Mouse (Mus musculus) spleen, postnatal 4 days (tissue): Measurements from ENCODE around the gene Adprhl1.

Experiments used
- DNase-seq, 2 experiments: peaks; one replicate each; pipeline ENCODE4 v3.0.0; 2022; ENCODE audit warnings: low spot score in 2 of 2

Gene Adprhl1

DNA sequence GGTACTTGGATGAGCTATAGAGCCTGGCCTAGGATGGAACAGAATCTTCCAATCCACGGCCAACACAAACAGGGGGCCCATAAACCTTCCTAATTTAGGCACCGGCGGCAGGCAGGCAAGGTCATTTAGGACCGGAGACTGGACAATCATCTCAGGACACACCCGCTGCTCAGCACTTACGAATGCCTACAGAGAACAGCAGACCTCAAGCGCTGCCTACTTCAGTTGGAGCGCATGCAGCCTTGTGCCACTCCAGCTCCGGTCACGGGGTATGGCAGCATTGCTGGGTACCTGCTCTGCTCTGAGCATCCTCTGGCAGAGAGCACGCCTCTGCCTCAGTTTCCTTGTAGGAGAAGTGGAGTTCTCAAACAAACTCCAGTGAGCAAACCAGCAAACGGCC is 24.2 kb downstream of the Adprhl1 start:
- DNase-seq, result no peak

DNA sequence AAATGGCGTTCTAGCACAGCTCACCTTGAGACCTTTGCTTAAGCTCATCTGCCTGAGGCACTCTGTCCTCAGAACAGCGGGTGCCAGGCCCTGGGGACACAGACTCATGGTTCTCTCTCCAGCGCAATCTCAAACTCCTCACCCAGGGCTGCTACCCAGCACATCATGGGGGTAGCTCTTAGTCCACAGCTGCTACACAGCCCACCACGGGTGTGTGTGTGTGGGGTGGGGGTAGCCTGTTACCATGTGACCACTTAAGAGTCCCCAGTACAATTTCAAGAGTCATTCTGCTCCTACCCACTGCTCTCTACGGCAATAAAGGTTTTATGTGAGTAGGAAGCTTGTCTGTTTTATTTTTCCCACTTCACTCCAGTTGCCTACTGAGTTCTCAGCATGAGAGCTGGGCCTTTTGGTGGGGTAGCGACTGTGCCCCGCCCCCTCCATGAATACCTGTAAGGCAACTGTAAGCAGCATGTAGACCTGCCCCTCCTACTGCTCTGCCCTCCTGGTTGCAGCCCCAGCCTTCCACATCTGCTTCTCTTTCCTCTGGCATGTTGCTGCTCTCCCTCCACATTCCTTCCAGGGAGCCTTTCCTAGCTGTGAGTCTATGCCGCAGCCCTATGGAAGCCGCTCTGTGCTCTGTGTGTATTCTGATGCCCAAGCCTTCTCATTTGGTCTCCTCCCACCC is 24.9 kb downstream of the Adprhl1 start:
- no peak for DNase-seq

DNA sequence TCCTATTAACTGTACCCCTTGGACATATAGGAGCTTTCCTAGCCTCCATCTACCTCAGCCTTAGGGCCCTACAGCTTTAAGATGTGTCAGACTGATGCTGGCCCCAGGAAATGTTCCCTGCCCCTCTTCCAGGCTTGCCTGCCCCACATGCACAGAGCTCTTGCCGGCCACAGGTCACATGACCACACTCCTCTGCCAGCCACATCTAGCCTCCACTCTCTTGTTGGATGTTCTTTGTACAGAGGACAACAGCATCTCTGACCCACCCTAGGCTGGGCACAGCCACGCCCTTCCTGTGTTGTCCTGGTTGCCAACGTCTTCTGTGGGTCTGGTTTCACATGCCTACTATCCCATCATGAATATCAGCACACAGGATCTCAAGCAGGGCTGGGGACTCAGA is 26.8 kb downstream of the Adprhl1 start:
- DNase-seq, result no peak

DNA sequence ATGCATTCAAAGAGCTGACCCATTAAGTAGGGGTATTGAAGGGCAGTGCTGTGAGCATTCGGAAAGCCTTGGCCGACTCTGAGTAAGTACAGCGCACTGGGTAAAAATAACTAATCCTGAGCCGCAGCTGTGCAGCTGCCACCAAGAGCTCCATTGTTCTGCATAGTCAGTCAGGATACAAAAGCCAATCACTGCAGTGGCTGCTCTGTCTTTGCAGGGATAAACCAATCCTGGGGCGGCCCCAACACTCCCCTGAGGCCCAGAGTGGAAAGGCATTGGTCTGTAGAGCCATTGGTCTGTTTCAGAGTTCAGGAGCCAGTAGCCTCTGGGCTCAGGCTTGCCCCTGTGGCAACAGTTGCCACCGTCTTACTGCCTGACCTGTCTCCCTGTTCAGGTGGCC is 27.7 kb downstream of the Adprhl1 start:
- no peak for DNase-seq

DNA sequence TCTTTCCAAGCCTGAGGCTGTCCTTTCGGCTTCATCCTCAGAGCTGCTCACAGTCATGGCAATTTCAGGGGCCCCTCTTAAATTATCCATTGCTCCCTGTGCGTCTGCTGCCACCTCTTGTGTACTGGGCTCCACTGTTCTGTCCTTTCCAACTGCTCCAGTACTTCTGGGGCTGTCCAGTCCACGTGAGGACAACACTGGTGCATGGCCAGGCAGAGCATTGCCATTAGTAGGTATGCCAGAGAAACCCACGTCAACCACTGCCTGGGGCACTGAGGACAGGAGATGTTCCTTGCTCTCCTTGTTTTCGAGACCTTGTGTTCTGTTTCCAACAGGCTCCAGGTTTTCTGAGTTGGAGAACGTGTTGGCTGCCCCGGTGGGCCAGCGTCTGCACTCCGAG is 29.5 kb downstream of the Adprhl1 start:
- DNase-seq, result no peak

DNA sequence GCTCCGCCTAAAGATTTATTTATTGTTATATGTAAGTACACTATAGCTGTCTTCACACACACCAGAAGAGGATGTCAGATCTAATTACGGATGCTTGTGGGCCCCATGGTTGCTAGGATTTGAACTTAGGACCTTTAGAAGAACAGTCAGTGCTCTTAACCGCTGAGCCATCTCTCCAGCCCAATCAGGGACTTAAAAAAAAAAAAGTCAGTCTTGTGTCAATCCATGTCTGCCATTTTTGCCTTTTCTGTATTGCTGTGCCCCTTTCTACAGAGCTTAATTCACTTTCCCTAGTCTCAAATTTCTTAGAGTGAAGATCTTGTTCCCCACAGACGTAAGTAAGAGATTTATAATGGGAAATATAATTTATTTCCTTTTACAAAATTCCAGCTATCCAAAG is 35.5 kb downstream of the Adprhl1 start:
- no peak for DNase-seq

DNA sequence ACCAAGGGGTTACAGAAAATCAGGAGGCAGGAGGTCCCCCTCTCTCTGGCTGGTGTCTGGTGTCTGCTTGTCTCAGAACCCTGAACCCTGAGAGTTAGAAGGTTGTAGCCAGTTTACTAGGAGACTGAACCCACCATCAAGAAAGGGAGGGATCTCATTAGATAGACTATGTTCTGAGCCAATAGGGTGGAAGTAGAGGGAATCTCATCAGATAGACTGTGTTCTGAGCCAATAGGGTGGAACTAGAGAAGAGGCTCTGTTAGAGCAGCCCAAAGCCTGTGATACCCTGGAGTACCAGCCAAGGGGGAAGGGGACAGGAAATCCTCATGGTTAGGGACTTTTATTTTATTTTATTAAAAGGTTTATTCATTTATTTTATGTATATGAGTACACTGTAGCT is 36.0 kb downstream of the Adprhl1 start:
- DNase-seq, result no peak

DNA sequence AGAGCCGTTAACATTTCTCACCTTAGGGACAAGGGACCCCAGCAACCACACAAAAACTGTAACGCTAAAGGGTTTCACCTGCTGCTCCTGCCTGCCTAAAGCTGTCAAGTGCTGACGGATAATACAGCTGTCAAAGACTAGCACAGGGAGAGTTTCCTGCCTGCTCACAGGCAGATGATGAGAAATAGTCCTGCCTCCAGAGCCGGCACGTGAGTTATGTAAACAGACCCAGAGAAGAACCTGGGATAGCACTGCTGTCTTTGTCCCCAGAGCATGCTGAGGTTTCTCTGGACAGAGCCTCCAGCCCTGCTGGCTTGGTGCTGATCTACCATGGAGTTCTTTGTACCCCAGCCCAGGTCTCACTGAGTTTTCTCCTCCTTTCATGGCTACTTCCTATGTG is 36.9 kb downstream of the Adprhl1 start:
- DNase-seq, result no peak

DNA sequence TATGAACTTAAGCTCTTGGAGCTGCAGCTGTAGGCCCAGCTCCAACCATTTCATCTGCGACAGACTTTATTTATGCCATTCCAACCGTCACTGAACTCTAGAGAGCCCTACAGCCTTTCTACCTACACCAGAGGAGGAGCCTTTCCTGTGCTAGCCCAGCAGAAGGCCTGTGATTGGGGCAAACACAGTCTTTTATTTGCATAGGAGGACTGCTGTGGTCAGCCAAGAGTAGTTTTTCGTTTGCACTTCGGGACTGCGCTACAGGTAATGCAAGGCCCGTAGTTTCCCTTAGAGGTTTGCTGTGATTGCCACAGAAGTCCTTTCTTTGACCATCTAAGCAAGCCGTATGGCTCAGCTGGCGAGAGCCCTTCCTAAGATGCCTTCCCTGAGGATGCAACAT is 37.6 kb downstream of the Adprhl1 start:
- DNase-seq, result no peak

DNA sequence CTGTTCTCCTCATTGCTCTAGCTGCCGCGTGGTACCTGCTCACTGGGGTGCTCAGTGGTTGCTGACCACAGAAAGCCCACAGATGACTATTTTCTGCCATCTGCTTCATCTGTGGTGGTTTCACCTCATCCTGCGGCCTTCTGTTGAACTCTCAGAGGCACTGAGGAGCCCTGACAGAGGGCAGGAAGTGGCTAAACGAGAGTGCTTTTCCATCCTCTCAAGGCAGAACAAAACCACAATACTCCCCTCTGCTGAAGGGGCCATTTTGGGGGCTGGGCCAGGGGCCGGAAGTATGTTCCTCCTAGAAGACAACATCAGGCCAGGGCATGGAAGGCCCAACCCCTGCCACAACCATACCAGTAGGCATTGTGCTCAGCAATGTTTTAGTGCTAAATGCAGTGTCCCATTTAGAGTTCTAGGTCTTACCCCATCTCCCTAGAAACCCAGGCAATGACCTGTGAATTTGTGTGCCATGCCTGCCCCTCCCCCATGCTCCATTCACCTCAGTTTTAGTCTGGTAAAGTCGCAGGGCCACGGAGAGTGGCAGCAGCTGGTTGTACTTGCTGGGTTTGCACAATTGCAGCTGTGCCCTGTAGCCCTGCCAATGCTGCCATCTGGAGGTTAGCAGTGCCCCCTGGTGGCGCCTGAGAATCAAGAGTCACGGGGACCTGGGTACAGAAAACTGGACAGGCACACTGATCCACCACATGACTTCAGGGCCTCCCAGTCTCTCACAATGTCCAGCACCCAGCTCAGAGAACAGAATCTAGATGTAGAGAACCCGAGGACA is 40.3 kb downstream of the Adprhl1 start:
- DNase-seq, result peak; percentile 87 to 95

DNA sequence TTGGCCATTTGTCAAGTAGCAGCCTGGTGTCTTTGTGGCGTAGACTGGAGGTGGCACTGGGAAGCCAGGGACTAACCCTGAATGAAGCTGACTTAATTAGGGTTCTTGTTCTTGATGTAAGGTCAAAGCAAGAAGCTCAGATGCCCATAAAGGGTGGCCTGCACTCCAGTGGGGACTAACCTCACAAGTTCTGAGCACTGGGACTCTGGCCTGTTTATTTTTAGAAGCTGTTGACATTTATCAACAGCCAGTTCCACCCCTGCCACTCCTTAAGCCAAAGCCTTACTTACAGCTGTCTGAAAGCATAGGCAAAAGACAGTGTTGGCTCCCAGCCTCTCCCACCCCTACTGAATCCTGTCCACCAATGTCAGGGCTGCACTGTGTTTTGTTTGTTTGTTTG is 44.2 kb downstream of the Adprhl1 start:
- no peak for DNase-seq

DNA sequence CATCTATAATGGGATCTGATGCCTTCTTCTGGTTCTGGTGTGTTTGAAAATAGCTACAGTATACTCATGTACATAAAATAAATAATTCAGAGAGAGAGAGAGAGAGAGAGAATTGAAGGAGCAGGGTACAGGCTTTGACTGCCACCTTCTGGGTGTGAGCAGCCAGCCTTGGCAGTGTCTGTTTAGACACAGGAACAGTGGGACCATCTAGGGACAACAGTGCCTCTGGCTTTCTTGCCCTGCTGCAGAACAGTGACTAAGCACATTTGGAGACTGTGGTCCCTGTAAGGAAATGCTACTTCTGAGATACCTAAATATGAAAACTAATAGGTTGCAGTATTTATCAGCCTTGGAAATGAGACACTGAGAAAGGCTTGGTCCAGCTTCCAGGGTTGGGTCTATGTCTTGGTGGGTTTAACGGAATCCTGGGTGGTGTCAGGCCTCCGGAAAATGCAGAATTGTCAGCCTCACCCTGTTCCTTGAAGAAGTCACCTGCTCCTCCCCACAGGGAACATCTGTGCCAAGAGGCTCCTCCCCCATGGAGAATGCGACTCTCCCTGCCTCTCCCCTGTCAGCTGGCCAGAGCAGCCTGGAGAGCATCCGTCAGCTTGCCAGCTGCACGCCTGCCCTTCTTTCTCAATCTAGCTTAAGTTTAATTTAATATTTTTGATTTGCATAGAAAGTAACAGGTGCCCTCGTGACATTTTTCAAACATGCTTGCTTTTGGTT is 45.2 kb downstream of the Adprhl1 start:
- peak in 1 of 2 experiments; percentile 49 for DNase-seq

DNA sequence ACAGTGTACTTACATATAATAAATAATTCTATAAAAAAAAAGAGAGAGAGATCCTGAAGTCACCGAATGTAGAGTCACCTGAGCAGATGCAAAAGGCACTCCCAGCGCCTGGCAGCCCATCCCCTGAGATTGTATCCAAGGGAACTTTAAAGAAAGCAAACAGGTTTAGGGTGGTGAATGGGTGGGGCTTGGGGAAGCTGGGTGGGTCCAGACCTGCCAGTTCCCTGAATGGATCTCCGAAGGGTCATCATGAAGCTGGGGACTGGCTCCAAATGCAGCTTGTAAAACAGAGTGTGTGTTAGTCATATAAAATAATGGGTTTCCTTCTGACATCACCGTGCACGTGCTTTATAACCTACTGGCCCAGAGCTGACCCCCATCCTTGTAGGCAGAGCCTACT is 47.7 kb downstream of the Adprhl1 start:
- DNase-seq, result no peak

DNA sequence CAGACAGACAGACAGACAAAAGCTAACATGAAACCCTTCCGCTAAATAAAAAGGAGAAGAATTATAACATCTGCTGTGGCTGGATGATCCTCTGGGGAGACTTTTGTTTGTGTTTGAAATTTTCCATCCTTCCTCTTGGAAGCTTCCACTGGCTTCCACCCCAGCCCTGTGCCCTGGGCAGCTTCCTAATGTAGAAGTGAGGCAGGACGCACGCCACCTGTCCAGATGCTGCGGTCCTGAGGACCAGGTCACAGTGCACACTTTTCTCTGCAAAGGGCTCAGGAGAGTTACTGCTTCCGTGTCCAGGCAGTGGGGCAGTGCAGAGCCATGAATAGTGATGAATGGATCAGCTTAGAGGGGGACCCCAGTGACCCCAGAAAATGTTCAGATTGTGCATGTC is 48.7 kb downstream of the Adprhl1 start:
- no peak for DNase-seq

DNA sequence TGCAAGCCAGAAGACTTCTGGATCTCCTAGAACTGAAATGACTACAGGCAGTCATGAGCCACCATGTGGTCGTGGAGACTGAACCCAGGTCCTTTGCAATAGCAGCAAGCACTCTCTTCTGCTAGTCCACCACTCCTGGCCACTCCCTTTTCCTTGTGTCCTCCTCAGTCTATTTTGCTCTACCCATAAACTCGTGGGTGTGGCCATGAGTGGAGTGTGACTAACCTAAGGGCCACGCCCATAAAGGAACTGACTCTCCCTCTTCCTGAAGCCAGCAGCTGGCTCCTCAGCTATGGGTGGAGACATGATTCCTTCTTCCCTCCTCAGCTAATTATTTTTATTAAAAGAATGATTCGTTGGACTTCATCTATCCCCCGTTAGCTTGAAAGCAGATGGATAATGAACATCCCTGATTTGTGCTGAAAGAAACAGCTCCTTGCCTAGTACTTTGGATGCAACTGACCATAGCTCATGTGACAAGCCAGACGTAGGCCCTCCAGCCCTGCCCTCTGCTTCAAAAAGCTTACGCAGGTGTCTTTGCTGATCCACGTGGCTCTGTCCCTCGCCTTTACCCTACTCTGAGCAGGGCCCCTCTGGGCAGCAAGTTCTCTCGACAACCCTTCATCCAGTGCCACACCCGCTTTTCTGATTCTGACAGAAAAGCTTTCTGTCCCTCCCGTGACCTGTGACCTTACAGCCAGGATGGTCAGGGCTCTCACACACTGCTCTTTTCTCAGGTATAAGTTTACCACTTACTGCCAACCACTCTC is 49.4 kb downstream of the Adprhl1 start:
- DNase-seq, result peak in 1 of 2 experiments; percentile 64

DNA sequence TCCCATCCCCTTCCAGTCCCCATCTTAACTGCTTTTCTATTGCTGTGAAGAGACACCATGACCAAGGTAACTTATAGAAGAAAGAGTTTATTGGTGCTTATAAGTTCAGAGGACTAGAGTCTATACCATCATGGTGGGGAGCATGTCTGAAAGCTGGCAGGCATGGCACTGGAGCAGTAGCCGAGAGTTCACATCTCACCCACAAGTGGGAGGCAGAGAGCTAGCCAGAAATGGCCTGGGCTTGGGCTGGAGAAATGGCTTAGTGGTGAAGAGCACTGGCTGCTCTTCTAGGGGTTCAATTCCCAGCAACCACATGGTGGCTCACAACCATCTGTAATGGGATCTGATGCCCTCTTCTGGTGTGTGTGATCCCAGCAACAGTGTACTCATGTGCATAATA is 50.5 kb downstream of the Adprhl1 start:
- DNase-seq, result peak; percentile 72 to 80

DNA sequence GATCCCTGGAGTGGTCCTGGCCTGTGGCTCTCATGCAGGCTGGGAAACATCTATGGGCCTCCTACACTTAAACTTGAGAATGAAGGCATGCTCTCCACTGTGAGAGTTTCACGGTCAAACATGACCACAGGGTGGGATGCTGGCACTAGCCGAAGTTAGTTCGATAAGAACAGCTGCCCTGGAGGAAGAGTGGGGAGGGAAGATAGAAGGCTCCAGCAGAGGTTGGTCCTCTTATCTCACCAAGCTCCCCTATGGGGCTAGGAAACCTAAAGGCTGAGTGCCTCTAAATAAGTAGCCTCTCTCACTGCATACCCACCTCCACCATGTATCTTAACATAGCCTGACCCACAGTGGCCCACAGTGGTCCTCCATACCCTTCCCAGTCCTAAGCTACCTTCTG is 51.2 kb downstream of the Adprhl1 start:
- peak; percentile 72 to 75 for DNase-seq

DNA sequence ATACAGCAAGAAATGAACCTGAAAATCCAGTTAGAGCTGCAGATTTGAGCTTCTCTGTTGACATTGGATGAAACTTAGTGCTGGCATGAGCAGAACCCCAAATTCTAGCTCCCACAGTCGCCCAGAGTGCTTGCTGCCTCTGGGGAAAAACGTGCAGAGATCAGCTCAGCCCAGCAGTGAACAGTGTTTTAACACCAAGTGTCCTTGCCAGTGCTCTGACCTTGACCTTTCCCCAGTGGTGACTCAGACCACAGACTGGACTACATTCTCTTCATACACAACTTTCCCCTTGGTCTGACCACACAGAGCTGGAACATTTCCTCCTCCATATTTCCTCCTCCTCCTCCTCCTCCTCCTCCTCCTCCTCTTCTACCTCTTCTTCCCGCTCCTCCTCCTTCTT is 51.9 kb downstream of the Adprhl1 start:
- DNase-seq, result no peak

DNA sequence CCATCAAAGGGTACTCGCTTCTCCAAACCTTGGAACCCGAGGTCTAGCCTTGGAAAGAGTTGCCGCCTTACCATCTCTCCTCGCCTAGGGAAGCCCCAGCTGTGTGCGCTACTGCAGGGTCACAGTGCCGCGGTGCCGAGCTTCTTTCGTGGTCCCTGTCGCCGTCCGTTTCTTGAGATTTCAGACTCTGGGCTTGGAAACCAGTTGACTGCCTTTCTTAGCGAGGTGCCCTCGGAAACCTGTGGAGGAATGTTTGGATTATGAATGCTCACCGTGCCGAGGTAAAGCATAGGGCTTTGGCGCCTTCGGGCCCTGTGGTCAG is 53.0 kb downstream of the Adprhl1 start:
- DNase-seq, result peak; percentile 28 to 72

DNA sequence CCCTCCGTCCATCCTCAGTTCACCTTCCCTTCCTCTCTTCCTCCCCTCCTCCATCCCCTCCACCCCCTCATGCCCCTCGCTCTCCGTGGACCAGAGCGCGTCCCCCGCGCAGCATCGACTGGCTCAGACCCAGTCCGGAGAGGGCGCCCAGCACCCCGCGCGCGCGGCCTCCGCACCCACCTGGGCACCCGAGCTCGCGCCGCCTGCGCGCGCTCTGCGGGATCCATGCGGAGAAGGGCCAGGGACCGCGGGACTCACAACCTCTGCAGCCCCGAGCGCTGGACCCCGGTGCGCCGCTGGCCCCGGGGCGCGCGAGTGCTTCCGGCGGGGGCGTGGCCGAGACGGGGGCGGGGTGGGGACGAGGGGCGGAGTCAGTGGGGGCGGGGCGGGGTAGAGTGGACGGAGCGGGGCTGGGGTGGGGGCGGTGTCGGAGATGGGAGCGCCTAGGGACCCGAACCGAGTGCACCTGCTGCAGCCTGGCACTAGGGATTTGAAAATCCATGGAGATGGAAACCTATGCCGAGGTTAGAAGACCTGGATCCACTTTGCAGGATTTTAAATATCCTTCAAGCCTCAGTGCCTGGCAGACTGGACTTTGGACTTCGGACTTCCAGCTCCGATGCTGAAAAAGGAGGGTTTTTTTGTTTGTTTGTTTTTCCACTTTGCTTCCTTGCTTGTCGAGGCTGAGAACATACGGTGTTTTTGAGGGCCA is 53.5 kb downstream of the Adprhl1 start, which contains the start of gene Grtp1:
Gene Grtp1 (minus strand): TSS at position 320 of the 712 bp plus-strand sequence.
- peak; percentile 67 to 90 for DNase-seq

DNA sequence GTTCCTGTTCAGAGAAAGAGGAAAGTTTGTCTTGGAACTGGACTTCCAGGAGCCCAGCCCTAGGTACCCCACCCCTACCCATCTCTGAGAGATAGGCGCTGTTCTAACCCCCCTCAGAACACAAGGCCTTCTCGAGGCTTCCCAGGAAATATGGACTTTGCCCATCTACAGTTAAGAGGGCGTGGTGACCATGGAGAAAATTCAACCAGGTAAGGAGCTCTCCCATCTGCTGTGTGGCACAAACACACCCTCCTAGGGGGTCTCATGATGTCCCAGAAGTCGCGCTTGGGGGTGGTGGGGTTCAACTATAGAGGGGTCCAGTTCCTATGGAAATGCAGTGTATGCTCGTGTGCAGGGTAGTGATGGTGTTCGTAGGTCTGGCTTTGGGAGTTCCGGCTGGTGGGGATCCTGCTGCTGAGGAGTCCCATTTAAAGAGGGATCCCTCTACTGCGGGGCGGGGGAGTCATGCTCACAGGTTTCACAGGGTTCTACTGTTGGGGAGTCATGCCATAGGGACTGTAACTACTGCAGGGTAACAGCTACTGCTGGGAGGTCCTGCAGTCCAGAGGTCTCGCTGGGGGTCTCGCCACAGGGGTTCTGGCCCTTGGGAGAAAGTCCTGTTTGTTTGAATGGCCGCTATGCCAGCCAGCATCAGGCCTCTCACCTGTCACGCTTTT is 54.4 kb downstream of the Adprhl1 start:
- DNase-seq, result no peak
